Mouse (Mus musculus): Measurements from ENCODE around the gene Serpinf2. TPM values are rescaled to one million over a fixed set of nuclear protein-coding genes. Genes with fewer than 3 reads are reported as not detected.

Gene Serpinf2
- polyA plus RNA-seq (2012; rRNA removed; ENCODE audit: low replicate concordance) = 0.50 and 4.5 TPM in 2 replicates

GRCm38 (mm10) chr11:75439363-75439762, at the start of gene Serpinf2:
TSS of gene Serpinf2 (minus strand) at chr11:75439591.

GRCm38 (mm10) chr11:75486601-75487285, 47.4 kb upstream of the Serpinf2 start, which contains the start of gene Prpf8:
TSS of gene Prpf8 (plus strand) at chr11:75486816.

GRCm38 (mm10) chr11:75460844-75461742, 21.7 kb upstream of the Serpinf2 start, which contains the start of gene Tlcd2:
TSS of gene Tlcd2 (plus strand) at chr11:75461715.

GRCm38 (mm10) chr11:75453991-75454930, 14.9 kb upstream of the Serpinf2 start, which contains the start of gene Wdr81:
TSS of gene Wdr81 (minus strand) at chr11:75454717.

GRCm38 (mm10) chr11:75422013-75422792, 17.2 kb downstream of the Serpinf2 start, which contains the start of gene Serpinf1:
TSS of gene Serpinf1 (minus strand) at chr11:75422701.

Other genes with a start within 250 kb of the Serpinf2 start
- gene Dph1, start 248.3 kb downstream of the Serpinf2 start, polyA plus RNA-seq (2012; rRNA removed; ENCODE audit: low replicate concordance) = 39.7 and 50.6 TPM in 2 replicates
- gene Rtn4rl1, start 245.8 kb downstream of the Serpinf2 start, polyA plus RNA-seq (2012; rRNA removed; ENCODE audit: low replicate concordance) = 12.4 and 17.9 TPM in 2 replicates
- 15.8 and 22.2 TPM in 2 replicates for gene Rpa1, start 91.3 kb downstream of the Serpinf2 start, polyA plus RNA-seq (2012; rRNA removed; ENCODE audit: low replicate concordance)
- 5.0 and 5.2 TPM in 2 replicates for gene Smyd4, start 91.2 kb downstream of the Serpinf2 start, polyA plus RNA-seq (2012; rRNA removed; ENCODE audit: low replicate concordance)
- 737 and 913 TPM in 2 replicates for gene Serpinf1, start 16.9 kb downstream of the Serpinf2 start, polyA plus RNA-seq (2012; rRNA removed; ENCODE audit: low replicate concordance)
- 18.9 and 37.8 TPM in 2 replicates for gene Wdr81, start 15.1 kb upstream of the Serpinf2 start, polyA plus RNA-seq (2012; rRNA removed; ENCODE audit: low replicate concordance)
- 53.5 and 54.9 TPM in 2 replicates for gene Tlcd2, start 22.1 kb upstream of the Serpinf2 start, polyA plus RNA-seq (2012; rRNA removed; ENCODE audit: low replicate concordance)
- gene Prpf8, start 47.2 kb upstream of the Serpinf2 start, polyA plus RNA-seq (2012; rRNA removed; ENCODE audit: low replicate concordance) = 68.6 and 111 TPM in 2 replicates
- 11.6 and 19.6 TPM in 2 replicates for gene Rilp, start 70.5 kb upstream of the Serpinf2 start, polyA plus RNA-seq (2012; rRNA removed; ENCODE audit: low replicate concordance)
- gene Scarf1, start 73.9 kb upstream of the Serpinf2 start, polyA plus RNA-seq (2012; rRNA removed; ENCODE audit: low replicate concordance) = 23.6 and 35.5 TPM in 2 replicates
- gene Slc43a2, start 92.1 kb upstream of the Serpinf2 start, polyA plus RNA-seq (2012; rRNA removed; ENCODE audit: low replicate concordance) = 47.2 and 65.6 TPM in 2 replicates
- 52.6 and 82.6 TPM in 2 replicates for gene Pitpna, start 148.5 kb upstream of the Serpinf2 start, polyA plus RNA-seq (2012; rRNA removed; ENCODE audit: low replicate concordance)
- gene Inpp5k, start 191.4 kb upstream of the Serpinf2 start, polyA plus RNA-seq (2012; rRNA removed; ENCODE audit: low replicate concordance) = 53.0 and 107 TPM in 2 replicates
- 134 and 141 TPM in 2 replicates for gene Myo1c, start 210.9 kb upstream of the Serpinf2 start, polyA plus RNA-seq (2012; rRNA removed; ENCODE audit: low replicate concordance)
- gene Crk, start 239.7 kb upstream of the Serpinf2 start, polyA plus RNA-seq (2012; rRNA removed; ENCODE audit: low replicate concordance) = 37.2 and 132 TPM in 2 replicates

Measured in mammary gland, adult 2 months (tissue).